Mouse (Mus musculus) heart, postnatal 0 days (tissue): ENCODE measurements at regions not wholly inside any gene's neighbourhood (a gene's known extent, or its start where the extent isn't known, plus 50 kb on each side); places are given as distances from the start of the nearest gene placed in this dataset.
"Not testable (repeated sequence)": the region's sequence is repeated elsewhere in the genome, so short reads cannot be mapped to it uniquely, and the experiment has no call there.

ENCODE experiments used
- ATAC-seq: fragments of 200-750 bp; cut with Nextera tagmentation; 2 replicates; pipeline ENCODE4 v1.8.0; 2017; ENCODE audit warnings: low read depth, moderate number of reproducible peaks, moderate library complexity; ENCODE audit not compliant: insufficient read depth
- DNase-seq: peaks from one replicate; pipeline ENCODE4 v3.0.0-alpha.2; 2016; ENCODE audit warnings: low spot score
- H3K27ac ChIP-seq: fragments of 300-500 bp; sonication (generic); 2 replicates; pipeline ENCODE4 v1.5.1; 2014; ENCODE audit warnings: low read depth, mild to moderate bottlenecking
- H3K27me3 ChIP-seq: fragments of 300-500 bp; sonication (generic); 2 replicates; pipeline ENCODE4 v1.6.1; 2014; ENCODE audit warnings: low read length, mixed read lengths; ENCODE audit not compliant: control insufficient read depth, insufficient read depth
- H3K36me3 ChIP-seq: fragments of 300-500 bp; sonication (generic); replicated peaks from 2 replicates; pipeline ENCODE4 v1.6.1; 2014; ENCODE audit warnings: low read length, mixed read lengths; ENCODE audit not compliant: control insufficient read depth, insufficient read depth
- H3K4me1 ChIP-seq: fragments of 300-500 bp; sonication (generic); 2 replicates; pipeline ENCODE4 v1.6.1; 2014; ENCODE audit warnings: antibody characterized with exemption; ENCODE audit not compliant: control insufficient read depth, insufficient read depth
- H3K4me2 ChIP-seq: fragments of 300-500 bp; sonication (generic); 2 replicates; pipeline ENCODE4 v1.6.1; 2014; ENCODE audit warnings: low read depth, mild to moderate bottlenecking, low read length, moderate library complexity
- H3K4me3 ChIP-seq: fragments of 300-500 bp; sonication (generic); 2 replicates; pipeline ENCODE4 v1.5.1; 2014; ENCODE audit warnings: low read depth, low read length
- H3K9ac ChIP-seq: fragments of 300-500 bp; sonication (generic); replicated peaks from 2 replicates; pipeline ENCODE4 v1.6.1; 2014; ENCODE audit warnings: low read depth, low read length, mixed read lengths
- H3K9me3 ChIP-seq: fragments of 300-500 bp; sonication (generic); replicated peaks from 2 replicates; pipeline ENCODE4 v1.6.1; 2016; ENCODE audit warnings: low read length; ENCODE audit not compliant: control insufficient read depth
- CTCF ChIP-seq: IDR thresholded peaks from 2 replicates; pipeline ENCODE4 v1.5.1; 2016; ENCODE audit warnings: antibody characterized with exemption, control low read depth, low read depth
- EP300 ChIP-seq: IDR thresholded peaks from 2 replicates; pipeline ENCODE4 v1.6.1; 2016; ENCODE audit warnings: antibody characterized with exemption, low read depth
- WGBS: fragments of 180-500 bp; shearing (Covaris S2); extraction: QIAGEN DNeasy Blood & Tissue Kit; methylation state at CpG from one replicate; pipeline ENCODE4 v1.1.7; 2014; 5-methylcytosine and 5-hydroxymethylcytosine counted together

DNA sequence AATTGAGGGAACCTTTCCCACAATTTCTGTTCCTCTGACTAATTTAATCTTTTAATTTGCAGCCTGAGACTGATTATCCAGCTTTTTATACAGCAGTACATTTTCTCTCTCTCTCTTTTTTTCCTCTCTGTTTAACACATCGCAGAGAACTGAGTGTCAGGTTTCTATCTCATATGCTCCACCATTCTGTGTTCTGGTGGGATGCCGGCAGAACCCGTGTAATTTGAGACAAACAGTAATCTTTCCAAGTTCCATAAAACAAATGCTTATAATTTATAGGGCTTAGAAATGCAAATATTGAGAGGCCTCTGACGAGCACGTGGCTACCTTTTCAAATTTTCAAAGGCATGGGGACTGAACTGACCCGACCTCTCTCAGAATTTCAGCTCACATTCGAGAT, 59.1 kb downstream of the Zbtb18 start:
- no peak for ATAC-seq
- 83% methylated on average over 7 of the region's 7 CpGs for WGBS

GRCm38 (mm10) chr1:177503946-177504345, 61.8 kb downstream of the Zbtb18 start:
- no peak for DNase-seq
- Histone ChIP-seq H3K27ac (no peak overlapping the region), H3K4me2 (no peak overlapping the region), H3K4me3 (no peak overlapping the region), H3K27me3 (no peaks in the 10 kb centered on the region), H3K9me3 (no peaks in the 10 kb centered on the region), H3K9ac (no peak overlapping the region), H3K36me3 (no peaks in the 10 kb centered on the region), H3K4me1 (no peaks in the 10 kb centered on the region)
- no peak for ATAC-seq
- no peak for TF ChIP-seq EP300
- TF ChIP-seq CTCF, result no peak
- WGBS, result 71% methylated on average over 1 of the region's 1 CpGs

More for the DNA sequence above, 59.1 kb downstream of the Zbtb18 start:
- Histone ChIP-seq H3K4me2 (no peak overlapping the region), H3K9me3 (no peaks in the 10 kb centered on the region), H3K27ac (no peak overlapping the region), H3K36me3 (no peaks in the 10 kb centered on the region), H3K9ac (no peak overlapping the region), H3K4me3 (no peak overlapping the region), H3K27me3 (no peaks in the 10 kb centered on the region), H3K4me1 (no peaks in the 10 kb centered on the region)
- no peak for DNase-seq
- TF ChIP-seq CTCF, result no peak
- no peak for TF ChIP-seq EP300

- H3K4me1 ChIP-seq, result no peaks in the 10 kb centered on the region
- H3K27me3 ChIP-seq, result no peaks in the 10 kb centered on the region
- H3K9ac ChIP-seq, result no peak overlapping the region
- no peak overlapping the region for H3K4me2 ChIP-seq
- no peak overlapping the region for H3K4me3 ChIP-seq
- WGBS, result 97% methylated on average over 2 of the region's 2 CpGs
- H3K27ac ChIP-seq, result no peak overlapping the region
- TF ChIP-seq CTCF (no peak), EP300 (no peak)
- DNase-seq, result no peak
- H3K36me3 ChIP-seq, result no peaks in the 10 kb centered on the region
- ATAC-seq, result no peak
- no peaks in the 10 kb centered on the region for H3K9me3 ChIP-seq
Observed at GRCm38 (mm10) chr1:177504743-177505142, 62.6 kb downstream of the Zbtb18 start.

DNA sequence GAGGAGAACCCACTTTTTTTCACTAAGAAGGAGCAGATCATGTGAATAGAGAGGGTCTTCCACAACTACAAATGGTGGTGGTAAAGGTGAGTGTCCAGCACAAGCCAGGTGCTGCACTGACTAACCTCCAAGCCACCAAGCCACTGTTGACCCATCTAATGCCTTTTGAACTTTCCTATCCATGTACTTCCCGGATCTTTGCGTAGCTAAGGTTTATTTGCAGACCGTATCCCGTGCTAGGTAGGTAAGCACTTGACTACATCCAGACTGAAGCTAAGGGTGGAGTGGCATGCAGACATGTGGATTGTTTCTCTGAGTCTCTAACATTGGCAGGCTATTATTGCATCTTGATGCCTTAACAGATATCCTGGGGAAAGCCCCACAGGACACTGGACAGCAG, 65.2 kb downstream of the Zbtb18 start:
- not testable (repeated sequence) for ATAC-seq, DNase-seq, H3K27me3 ChIP-seq, H3K36me3 ChIP-seq, H3K4me1 ChIP-seq, H3K27ac ChIP-seq, H3K9me3 ChIP-seq, H3K9ac ChIP-seq, H3K4me2 ChIP-seq, H3K4me3 ChIP-seq
- WGBS, result 85% methylated on average over 4 of the region's 4 CpGs

DNA sequence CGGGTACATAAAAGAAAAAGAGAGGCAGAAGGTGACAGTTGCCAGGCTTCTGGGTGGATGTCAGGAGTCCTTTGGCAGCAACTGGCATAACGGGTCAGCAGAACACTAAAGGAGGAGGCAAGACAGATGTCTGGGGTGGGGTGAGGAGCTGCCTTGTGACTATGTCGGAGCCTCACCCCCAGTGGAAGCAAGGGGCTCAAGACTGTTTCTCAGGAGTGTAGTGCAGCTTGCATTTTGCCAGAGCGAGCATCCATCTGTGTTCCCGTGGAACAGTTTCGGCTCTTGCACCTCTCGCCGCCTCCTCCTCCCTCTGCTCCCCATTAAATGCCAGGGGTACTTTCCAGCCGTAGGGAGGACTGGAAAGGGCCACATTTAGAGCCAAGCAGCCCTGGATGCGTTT, 67.6 kb downstream of the Zbtb18 start:
- WGBS, result 76% methylated on average over 10 of the region's 10 CpGs
- H3K4me3 ChIP-seq, result no peak overlapping the region
- no peak for ATAC-seq
- no peak overlapping the region for H3K4me2 ChIP-seq
- H3K4me1 ChIP-seq, result no peaks in the 10 kb centered on the region
- H3K9me3 ChIP-seq, result no peaks in the 10 kb centered on the region
- no peak overlapping the region for H3K9ac ChIP-seq
- no peak for TF ChIP-seq EP300
- no peak for TF ChIP-seq CTCF
- no peak for DNase-seq
- H3K27ac ChIP-seq, result no peak overlapping the region
- no peaks in the 10 kb centered on the region for H3K36me3 ChIP-seq
- no peaks in the 10 kb centered on the region for H3K27me3 ChIP-seq

DNA sequence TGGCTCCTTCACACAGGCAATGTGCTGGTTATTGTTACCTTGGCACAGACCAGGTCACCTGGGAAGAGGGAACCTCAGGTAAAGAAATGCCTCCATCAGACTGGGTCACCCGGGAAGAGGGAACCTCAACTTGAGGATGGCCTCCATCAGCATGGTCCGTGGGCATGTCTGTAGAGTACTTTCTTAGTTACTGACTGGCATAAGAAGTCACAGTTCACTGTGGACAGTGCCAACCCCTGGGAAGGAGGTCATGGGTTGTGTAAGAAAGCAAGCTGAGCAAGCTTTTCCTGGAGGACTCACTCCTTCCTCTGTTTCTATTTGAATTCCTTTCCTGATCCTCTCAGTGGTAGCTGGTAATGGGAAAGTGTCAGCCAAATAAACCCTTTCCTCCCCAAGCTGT, 70.0 kb downstream of the Zbtb18 start:
- WGBS, result 80% methylated on average over 2 of the region's 2 CpGs
- DNase-seq (no peak), ATAC-seq (no peak)
- Histone ChIP-seq H3K27me3 (no peaks in the 10 kb centered on the region), H3K4me3 (no peak overlapping the region), H3K9me3 (no peaks in the 10 kb centered on the region), H3K36me3 (no peaks in the 10 kb centered on the region), H3K4me2 (no peak overlapping the region), H3K9ac (no peak overlapping the region), H3K4me1 (no peaks in the 10 kb centered on the region), H3K27ac (no peak overlapping the region)
- TF ChIP-seq EP300, result no peak
- TF ChIP-seq CTCF, result no peak
